Mouse (Mus musculus): ENCODE results near the gene Plek. TPM values are rescaled to one million over a fixed set of nuclear protein-coding genes. Genes with fewer than 3 reads are reported as not detected.
"Not testable (repeated sequence)": the region's sequence is repeated elsewhere in the genome, so short reads cannot be mapped to it uniquely, and the experiment has no call there.

Gene Plek
- polyA plus RNA-seq, 1 experiment from 2014 or later, result 3.3 TPM

DNA sequence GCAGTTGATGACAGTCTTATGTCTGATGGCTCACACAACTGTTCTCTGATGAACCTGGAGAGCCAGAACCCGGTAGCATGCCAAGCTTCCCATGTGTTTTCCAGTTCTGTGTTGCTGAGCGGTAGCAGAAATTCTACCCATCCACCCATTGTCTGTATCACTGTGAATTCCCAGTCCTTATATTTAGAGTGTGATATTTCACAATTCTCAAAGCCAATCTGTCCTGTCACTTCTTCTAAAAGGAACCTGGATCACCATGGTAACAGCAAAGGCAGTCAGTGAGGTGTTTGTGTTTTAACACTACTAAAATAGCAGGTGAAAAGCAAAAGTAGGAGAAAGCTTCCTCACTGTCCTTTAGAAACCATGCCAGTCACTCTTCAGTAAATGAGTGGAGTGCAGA is 6.4 kb downstream of the Plek start:
- no peak overlapping the region for H3K27ac ChIP-seq (ENCODE audit: low read length)
- no peak overlapping the region for H3K9ac ChIP-seq (replicated peaks; ENCODE audit: low read depth, low read length)
- no peaks in the 10 kb centered on the region for H3K4me1 ChIP-seq (replicated peaks; ENCODE audit: control insufficient read depth, insufficient read depth, low read length)
- peak; percentile 64; the same call in 1 of the 2 replicates for ATAC-seq
- H3K27me3 ChIP-seq (replicated peaks; ENCODE audit: control insufficient read depth, insufficient read depth, low read length), result no peaks in the 10 kb centered on the region
- no peaks in the 10 kb centered on the region for H3K9me3 ChIP-seq (ENCODE audit: control insufficient read depth, low read length)
- no peak overlapping the region for H3K4me3 ChIP-seq (replicated peaks; ENCODE audit: low read length)
- WGBS, result 86% methylated on average over 2 of the region's 2 CpGs
- H3K4me2 ChIP-seq (ENCODE audit: low read length), result no peak overlapping the region
- no peaks in the 10 kb centered on the region for H3K36me3 ChIP-seq (ENCODE audit: control insufficient read depth, insufficient read depth)

DNA sequence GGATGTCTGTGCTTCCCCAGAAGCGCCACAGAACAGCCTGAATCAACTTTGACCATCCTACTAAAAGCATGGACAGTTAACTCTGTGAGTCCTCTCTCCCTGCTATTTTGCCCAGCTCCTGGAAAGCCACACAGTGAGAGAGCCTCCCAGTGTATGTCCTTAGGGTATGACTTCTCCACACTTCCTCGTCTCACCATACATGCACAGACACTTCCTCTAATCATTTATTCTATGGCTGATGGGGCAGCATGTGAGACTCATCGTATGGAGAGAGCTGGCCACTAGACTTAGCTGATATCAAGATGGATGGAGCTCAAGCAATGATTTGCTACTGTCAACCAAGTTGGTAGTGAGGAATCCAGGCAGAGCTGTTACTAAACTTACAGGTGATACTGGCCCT is 28.2 kb downstream of the Plek start:
- Histone ChIP-seq H3K9me3 (ENCODE audit: control insufficient read depth, low read length) (peaks cover 2% of the 10 kb centered on the region; the same call in 1 of the 2 replicates), H3K4me2 (ENCODE audit: low read length) (no peak overlapping the region), H3K27ac (ENCODE audit: low read length) (no peak overlapping the region), H3K9ac (replicated peaks; ENCODE audit: low read depth, low read length) (no peak overlapping the region), H3K4me3 (replicated peaks; ENCODE audit: low read length) (no peak overlapping the region), H3K4me1 (replicated peaks; ENCODE audit: control insufficient read depth, insufficient read depth, low read length) (no peaks in the 10 kb centered on the region), H3K27me3 (replicated peaks; ENCODE audit: control insufficient read depth, insufficient read depth, low read length) (no peaks in the 10 kb centered on the region), H3K36me3 (ENCODE audit: control insufficient read depth, insufficient read depth) (no peaks in the 10 kb centered on the region)
- ATAC-seq, result no peak
- WGBS, result 89% methylated on average over 3 of the region's 3 CpGs

DNA sequence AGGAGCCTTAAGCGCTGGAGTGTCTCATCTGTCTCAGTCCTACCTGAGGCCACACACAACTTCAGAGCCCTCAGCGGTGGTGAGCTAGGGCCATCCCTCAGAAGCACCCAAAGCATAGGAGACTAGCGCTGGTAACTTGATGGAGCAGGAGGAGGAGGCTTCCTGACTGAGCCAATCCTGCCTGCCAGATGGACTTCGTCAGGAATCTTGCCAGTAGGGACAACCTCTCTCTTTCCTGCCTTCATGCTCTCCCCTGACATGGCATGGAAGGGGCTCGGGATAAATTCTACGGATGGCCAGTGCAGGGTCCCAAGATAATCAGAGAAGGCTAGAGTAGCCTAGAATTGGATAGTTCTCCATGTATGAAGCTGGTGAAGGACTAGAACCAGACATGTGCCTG is 29.0 kb downstream of the Plek start:
- H3K4me1 ChIP-seq (replicated peaks; ENCODE audit: control insufficient read depth, insufficient read depth, low read length), result no peaks in the 10 kb centered on the region
- H3K4me2 ChIP-seq (ENCODE audit: low read length), result no peak overlapping the region
- ATAC-seq, result no peak
- H3K9me3 ChIP-seq (ENCODE audit: control insufficient read depth, low read length), result peaks cover 4% of the 10 kb centered on the region; the same call in 1 of the 2 replicates
- no peaks in the 10 kb centered on the region for H3K27me3 ChIP-seq (replicated peaks; ENCODE audit: control insufficient read depth, insufficient read depth, low read length)
- no peak overlapping the region for H3K4me3 ChIP-seq (replicated peaks; ENCODE audit: low read length)
- 90% methylated on average over 6 of the region's 6 CpGs for WGBS
- H3K9ac ChIP-seq (replicated peaks; ENCODE audit: low read depth, low read length), result no peak overlapping the region
- H3K36me3 ChIP-seq (ENCODE audit: control insufficient read depth, insufficient read depth), result no peaks in the 10 kb centered on the region
- H3K27ac ChIP-seq (ENCODE audit: low read length), result no peak overlapping the region

DNA sequence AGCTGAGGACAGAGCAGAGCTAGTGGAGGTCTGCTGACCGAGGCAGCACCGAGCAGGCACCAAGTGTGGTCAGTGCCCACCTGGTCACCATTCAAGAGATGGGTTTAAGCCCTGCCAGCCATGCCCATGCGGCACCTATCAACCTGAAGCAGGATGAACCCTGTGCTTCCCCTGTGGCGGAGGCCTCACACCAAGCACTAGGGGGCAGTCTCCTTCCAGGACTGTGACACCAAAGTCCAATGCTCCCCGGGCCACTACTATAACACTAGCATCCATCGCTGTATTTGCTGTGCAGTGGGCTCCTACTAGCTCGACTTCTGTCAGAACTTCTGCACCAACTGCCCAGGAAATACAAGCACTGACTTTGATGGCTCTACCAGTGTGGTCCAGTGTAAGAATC is 32.9 kb downstream of the Plek start:
- Histone ChIP-seq H3K4me2 (ENCODE audit: low read length) (no peak overlapping the region), H3K4me3 (replicated peaks; ENCODE audit: low read length) (no peak overlapping the region), H3K9me3 (ENCODE audit: control insufficient read depth, low read length) (peaks cover 7% of the 10 kb centered on the region; the same call in 1 of the 2 replicates), H3K27ac (ENCODE audit: low read length) (no peak overlapping the region), H3K4me1 (replicated peaks; ENCODE audit: control insufficient read depth, insufficient read depth, low read length) (no peaks in the 10 kb centered on the region), H3K9ac (replicated peaks; ENCODE audit: low read depth, low read length) (no peak overlapping the region), H3K36me3 (ENCODE audit: control insufficient read depth, insufficient read depth) (no peaks in the 10 kb centered on the region), H3K27me3 (replicated peaks; ENCODE audit: control insufficient read depth, insufficient read depth, low read length) (no peaks in the 10 kb centered on the region)
- 91% methylated on average over 7 of the region's 7 CpGs for WGBS
- no peak for ATAC-seq

DNA sequence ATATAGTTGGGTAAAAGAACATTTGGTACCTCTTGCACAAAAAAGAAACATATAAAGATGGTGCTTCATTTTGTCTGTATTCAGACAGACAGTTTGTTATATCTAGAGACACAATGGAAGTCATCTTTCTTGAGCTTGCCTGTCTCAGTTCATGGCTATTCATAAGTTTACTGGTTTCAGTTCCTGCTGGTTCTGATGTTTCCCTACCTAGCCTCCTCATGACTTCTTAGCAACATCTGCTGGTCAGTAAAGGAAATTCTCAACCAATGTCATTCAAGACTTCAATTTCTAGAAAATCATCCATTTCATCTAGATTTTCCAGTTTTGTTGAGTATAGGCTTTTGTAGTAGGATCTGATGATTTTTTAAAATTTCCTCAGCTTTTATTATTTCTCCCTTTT is 39.2 kb downstream of the Plek start:
- ATAC-seq, result no peak
- Histone ChIP-seq H3K4me2 (ENCODE audit: low read length) (no peak overlapping the region), H3K9me3 (ENCODE audit: control insufficient read depth, low read length) (0 out of 2 replicates have a peak, but pooled peaks cover 2% of the 10 kb centered on the region), H3K9ac (replicated peaks; ENCODE audit: low read depth, low read length) (no peak overlapping the region), H3K27ac (ENCODE audit: low read length) (no peak overlapping the region), H3K36me3 (ENCODE audit: control insufficient read depth, insufficient read depth) (no peaks in the 10 kb centered on the region), H3K4me1 (replicated peaks; ENCODE audit: control insufficient read depth, insufficient read depth, low read length) (no peaks in the 10 kb centered on the region), H3K27me3 (replicated peaks; ENCODE audit: control insufficient read depth, insufficient read depth, low read length) (no peaks in the 10 kb centered on the region), H3K4me3 (replicated peaks; ENCODE audit: low read length) (no peak overlapping the region)

DNA sequence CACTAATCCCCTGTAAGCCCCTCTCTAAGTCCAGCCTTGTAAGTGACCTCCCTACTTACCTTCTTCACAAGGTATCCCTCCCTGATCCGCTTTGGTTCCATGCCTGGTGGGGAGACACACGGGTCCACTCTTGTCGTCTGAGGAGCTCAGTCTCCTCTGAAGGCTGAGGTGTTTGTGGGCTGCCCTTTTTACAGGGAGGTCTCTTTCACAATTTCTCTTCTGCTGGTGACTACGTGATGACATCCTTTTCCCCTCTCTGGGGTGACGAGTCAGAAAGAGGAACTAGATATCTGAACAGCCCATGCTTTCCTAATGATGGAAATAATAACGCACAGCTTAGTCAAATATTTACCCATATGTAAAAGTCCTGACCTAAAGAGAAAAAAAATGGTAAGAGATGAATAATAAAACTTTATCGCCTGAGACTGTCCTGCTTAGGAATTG is 43.7 kb downstream of the Plek start:
- WGBS, result 77% methylated on average over 7 of the region's 7 CpGs
- Histone ChIP-seq H3K4me3 (replicated peaks; ENCODE audit: low read length) (no peak overlapping the region), H3K9me3 (ENCODE audit: control insufficient read depth, low read length) (no peaks in the 10 kb centered on the region), H3K4me2 (ENCODE audit: low read length) (no peak overlapping the region), H3K4me1 (replicated peaks; ENCODE audit: control insufficient read depth, insufficient read depth, low read length) (no peaks in the 10 kb centered on the region), H3K27ac (ENCODE audit: low read length) (no peak overlapping the region), H3K27me3 (replicated peaks; ENCODE audit: control insufficient read depth, insufficient read depth, low read length) (no peaks in the 10 kb centered on the region), H3K9ac (replicated peaks; ENCODE audit: low read depth, low read length) (no peak overlapping the region), H3K36me3 (ENCODE audit: control insufficient read depth, insufficient read depth) (no peaks in the 10 kb centered on the region)
- ATAC-seq, result no peak

DNA sequence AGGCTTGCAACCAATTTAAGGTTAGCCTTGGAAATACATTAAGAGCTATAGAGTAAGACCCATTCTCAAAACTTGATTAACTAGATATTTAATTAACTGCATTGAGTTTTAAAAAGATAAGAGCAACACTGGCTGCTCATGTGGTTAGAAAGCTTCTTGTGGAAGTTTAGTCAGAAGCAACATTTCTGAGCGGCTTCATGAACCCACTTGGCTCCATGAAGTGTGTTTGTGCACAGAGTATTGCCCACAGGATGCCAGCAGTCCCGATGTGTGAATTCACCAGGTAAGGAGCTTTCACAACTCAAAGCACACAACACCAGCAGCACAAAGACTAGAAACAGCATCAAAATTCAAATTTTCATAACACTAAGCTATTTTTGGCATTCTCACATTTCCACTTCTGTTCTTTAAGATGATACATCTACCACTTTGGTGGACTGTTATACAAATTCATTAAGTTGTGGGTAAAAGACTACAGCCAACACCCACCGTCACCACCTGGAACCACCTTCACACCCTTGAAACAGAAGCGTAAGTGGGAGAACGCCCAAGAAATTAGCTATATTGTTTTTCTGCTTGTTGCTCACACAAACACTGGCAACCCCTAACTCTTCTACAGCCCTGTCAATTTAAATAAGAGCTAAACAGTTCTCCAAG is 44.5 kb downstream of the Plek start:
- Histone ChIP-seq H3K27ac (ENCODE audit: low read length) (no peak overlapping the region), H3K9me3 (ENCODE audit: control insufficient read depth, low read length) (no peaks in the 10 kb centered on the region), H3K27me3 (replicated peaks; ENCODE audit: control insufficient read depth, insufficient read depth, low read length) (no peaks in the 10 kb centered on the region), H3K4me2 (ENCODE audit: low read length) (no peak overlapping the region), H3K4me1 (replicated peaks; ENCODE audit: control insufficient read depth, insufficient read depth, low read length) (no peaks in the 10 kb centered on the region), H3K36me3 (ENCODE audit: control insufficient read depth, insufficient read depth) (no peaks in the 10 kb centered on the region), H3K9ac (replicated peaks; ENCODE audit: low read depth, low read length) (no peak overlapping the region), H3K4me3 (replicated peaks; ENCODE audit: low read length) (no peak overlapping the region)
- 86% methylated on average over 5 of the region's 5 CpGs for WGBS
- no peak for ATAC-seq

DNA sequence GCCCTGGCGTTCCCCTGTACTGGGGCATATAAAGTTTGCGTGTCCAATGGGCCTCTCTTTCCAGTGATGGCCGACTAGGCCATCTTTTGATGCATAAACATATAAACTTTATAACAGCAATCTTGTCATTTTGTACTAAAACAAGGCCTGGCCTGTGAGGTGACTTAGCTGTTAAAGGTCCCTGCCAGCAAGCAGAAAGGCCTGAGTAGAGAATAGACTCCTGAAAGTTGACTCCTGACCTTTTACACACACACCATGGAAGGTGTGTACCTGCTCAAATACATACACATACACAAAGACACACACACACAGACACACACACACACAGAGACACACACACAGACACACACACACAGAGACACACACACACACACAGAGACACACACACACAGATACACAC is 45.7 kb downstream of the Plek start:
- WGBS, result 80% methylated on average over 2 of the region's 3 CpGs
- not testable (repeated sequence) for H3K9me3 ChIP-seq (ENCODE audit: control insufficient read depth, low read length); H3K36me3 ChIP-seq (ENCODE audit: control insufficient read depth, insufficient read depth); H3K4me3 ChIP-seq (replicated peaks; ENCODE audit: low read length); H3K4me1 ChIP-seq (replicated peaks; ENCODE audit: control insufficient read depth, insufficient read depth, low read length); H3K27ac ChIP-seq (ENCODE audit: low read length); H3K9ac ChIP-seq (replicated peaks; ENCODE audit: low read depth, low read length); ATAC-seq; H3K4me2 ChIP-seq (ENCODE audit: low read length); H3K27me3 ChIP-seq (replicated peaks; ENCODE audit: control insufficient read depth, insufficient read depth, low read length)

DNA sequence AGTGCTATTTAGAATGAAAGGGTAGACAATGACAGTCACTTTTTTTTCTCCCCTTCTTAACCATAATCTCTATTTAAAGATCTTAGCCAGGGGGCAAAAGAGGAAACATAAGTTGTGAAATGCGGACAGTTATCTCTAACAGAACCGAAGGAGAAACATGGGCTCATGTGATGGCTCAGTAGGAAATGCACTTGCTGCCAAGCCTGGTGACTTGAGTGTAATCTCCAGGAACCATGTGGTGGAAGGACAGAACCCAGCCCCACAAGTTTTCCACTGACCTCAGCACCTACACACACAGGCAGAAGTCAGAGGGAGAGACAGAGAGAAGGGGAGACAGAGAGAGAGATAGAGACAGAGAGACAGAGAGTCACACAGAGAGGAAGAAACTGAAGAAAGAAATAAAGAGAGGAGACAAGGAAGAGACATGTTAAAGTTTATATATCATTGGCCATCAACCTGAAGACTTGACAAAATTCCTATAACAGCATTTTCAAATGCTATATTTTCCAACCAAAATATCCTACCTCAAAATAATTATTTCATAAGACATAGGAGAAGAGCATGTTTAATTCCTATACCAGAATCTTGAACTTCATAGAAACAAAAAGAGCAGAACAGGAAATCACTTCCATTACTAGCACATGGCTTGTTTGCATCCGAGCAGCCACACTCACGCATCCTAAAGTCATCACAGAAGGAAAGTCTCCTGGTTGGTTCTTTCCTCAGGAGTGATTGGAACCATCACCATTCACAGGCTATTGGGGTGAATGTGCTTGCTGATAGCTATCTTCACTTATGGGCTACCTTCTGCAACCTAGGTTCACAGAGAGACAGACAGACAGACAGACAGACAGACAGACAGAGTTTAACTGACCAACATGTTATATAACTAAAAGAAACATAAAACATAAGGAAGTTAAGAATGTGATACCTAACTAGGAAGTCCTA is 47.0 kb downstream of the Plek start:
- Histone ChIP-seq H3K4me1 (replicated peaks; ENCODE audit: control insufficient read depth, insufficient read depth, low read length) (no peaks in the 10 kb centered on the region), H3K27me3 (replicated peaks; ENCODE audit: control insufficient read depth, insufficient read depth, low read length) (no peaks in the 10 kb centered on the region), H3K4me3 (replicated peaks; ENCODE audit: low read length) (no peak overlapping the region), H3K36me3 (ENCODE audit: control insufficient read depth, insufficient read depth) (no peaks in the 10 kb centered on the region), H3K4me2 (ENCODE audit: low read length) (no peak overlapping the region), H3K9me3 (ENCODE audit: control insufficient read depth, low read length) (no peaks in the 10 kb centered on the region), H3K27ac (ENCODE audit: low read length) (no peak overlapping the region), H3K9ac (replicated peaks; ENCODE audit: low read depth, low read length) (no peak overlapping the region)
- no peak for ATAC-seq
- WGBS, result 89% methylated on average over 4 of the region's 4 CpGs
